Mouse (Mus musculus): ENCODE measurements at regions not wholly inside any gene's neighbourhood (a gene's known extent, or its start where the extent isn't known, plus 50 kb on each side); places are given as distances from the start of the nearest gene placed in this dataset.

DNA sequence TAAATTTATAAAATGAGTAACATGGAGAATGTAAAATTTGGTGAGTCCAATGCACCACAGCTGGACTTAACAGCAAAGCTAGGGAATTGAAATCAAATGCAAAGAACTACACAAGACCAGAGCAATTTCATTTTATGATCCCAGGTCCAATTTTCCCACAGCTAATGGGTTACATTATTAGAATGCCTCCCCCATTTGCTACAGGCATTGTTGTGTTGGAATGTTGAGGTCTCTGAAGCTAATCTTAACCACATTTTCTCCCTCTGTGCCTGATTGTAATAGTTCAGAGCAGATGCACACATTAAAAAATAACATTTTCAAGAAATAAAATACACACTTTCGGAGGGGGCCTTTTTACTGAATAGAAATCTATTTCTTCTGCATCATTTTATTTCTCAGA lies 254.3 kb downstream of the Rfpl4b start:
- H3K4me3 ChIP-seq, result no peak overlapping the region
- H3K36me3 ChIP-seq, result no peaks in the 10 kb centered on the region
- peaks cover 7% of the 10 kb centered on the region; the same call in 1 of the 2 replicates for H3K4me1 ChIP-seq
- no peak for DNase-seq (ENCODE audit: low spot score)
- no peaks in the 10 kb centered on the region for H3K9me3 ChIP-seq (replicated peaks)
- 76% methylated on average over 1 of the region's 1 CpGs for WGBS
- H3K27me3 ChIP-seq (ENCODE audit: low read depth, poor library complexity, severe bottlenecking), result no peaks in the 10 kb centered on the region
- peak overlapping the region; percentile 61; the same call in 1 of the 2 replicates for H3K27ac ChIP-seq

GRCm38 (mm10) chr10:38566361-38566760 lies 255.2 kb downstream of the Rfpl4b start:
- H3K36me3 ChIP-seq, result no peaks in the 10 kb centered on the region
- peaks cover 7% of the 10 kb centered on the region; the same call in 1 of the 2 replicates for H3K4me1 ChIP-seq
- 78% methylated on average over 1 of the region's 1 CpGs for WGBS
- peak overlapping the region; percentile 36; the same call in 1 of the 2 replicates for H3K27ac ChIP-seq
- no peaks in the 10 kb centered on the region for H3K27me3 ChIP-seq (ENCODE audit: low read depth, poor library complexity, severe bottlenecking)
- no peak overlapping the region for H3K4me3 ChIP-seq
- no peak for DNase-seq (ENCODE audit: low spot score)
- no peaks in the 10 kb centered on the region for H3K9me3 ChIP-seq (replicated peaks)

DNA sequence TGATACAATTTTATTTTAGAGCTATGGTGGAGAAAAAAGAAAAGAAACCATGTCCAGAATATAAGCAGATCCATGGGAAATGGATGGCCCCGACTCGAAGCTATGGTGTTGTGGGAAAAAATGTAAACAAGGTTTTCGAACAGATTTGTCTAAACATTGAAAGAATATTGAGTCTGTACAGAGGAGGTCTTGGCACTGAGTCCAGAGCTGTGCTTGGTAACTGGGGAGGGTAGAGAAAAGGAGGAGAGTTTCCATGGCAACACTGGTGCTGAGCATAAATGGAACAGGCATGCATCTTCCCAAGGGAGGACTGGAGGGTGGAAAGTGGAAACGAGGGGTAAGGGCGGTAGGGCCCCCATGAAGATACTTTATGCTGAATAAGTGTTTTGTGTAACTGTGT lies 266.5 kb downstream of the Rfpl4b start:
- no peak for DNase-seq (ENCODE audit: low spot score)
- no peak overlapping the region for H3K27ac ChIP-seq
- H3K4me3 ChIP-seq, result no peak overlapping the region
- WGBS, result 76% methylated on average over 5 of the region's 5 CpGs
- H3K27me3 ChIP-seq (ENCODE audit: low read depth, poor library complexity, severe bottlenecking), result no peaks in the 10 kb centered on the region
- no peaks in the 10 kb centered on the region for H3K9me3 ChIP-seq (replicated peaks)
- peaks cover 14% of the 10 kb centered on the region for H3K4me1 ChIP-seq
- no peaks in the 10 kb centered on the region for H3K36me3 ChIP-seq

DNA sequence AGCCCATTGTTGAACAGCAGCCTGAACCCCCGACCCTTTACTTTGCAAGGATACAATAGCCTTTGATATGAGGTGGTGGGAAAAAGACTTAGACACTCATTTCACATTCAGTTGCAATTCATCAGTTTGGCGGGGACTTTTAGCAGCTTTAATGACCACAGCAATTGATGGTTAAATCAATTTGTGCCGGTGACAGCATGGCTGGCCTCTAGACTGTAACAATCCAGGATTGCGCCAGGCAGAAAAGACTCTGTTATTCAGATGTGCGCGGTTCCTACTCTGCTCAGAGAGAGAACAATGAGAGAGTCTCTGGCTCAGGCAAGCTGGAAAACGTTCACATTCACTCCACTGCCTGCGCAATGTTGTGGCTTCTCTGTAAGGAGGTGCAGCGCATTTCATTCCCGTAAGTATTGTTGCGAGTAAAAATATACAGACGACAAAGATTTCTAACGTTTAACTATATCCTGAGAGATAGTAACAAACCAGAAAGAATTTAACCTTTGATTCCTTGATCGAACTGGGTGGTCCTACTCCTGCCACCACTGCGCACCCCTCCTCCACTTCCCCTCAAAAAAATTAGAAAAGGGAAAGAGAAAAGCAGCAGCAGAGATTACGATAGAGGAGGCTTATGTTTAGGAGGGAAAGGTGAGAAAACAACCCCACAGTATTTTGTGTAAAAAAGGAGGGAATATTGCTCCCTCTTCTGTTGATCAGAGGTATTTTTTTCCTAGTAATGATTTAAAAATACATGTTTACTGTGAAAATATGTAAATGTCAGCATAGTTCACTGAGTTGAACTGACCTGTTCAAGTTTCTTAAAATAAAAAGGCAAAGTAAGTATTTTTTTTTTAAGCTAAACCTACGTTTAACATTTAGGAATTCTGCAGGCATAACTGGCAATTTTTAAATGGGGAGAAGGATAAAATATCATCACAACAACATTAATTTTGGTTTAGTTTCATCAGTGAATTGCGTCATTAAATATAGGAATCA lies 267.6 kb downstream of the Rfpl4b start:
- DNase-seq (ENCODE audit: low spot score), result peak; percentile 55

GRCm38 (mm10) chr10:38553326-38553687 lies 268.3 kb downstream of the Rfpl4b start:
- Histone ChIP-seq H3K27me3 (ENCODE audit: low read depth, poor library complexity, severe bottlenecking) (no peaks in the 10 kb centered on the region), H3K36me3 (no peaks in the 10 kb centered on the region), H3K27ac (peak overlapping the region; percentile 83), H3K4me1 (peaks cover 14% of the 10 kb centered on the region), H3K9me3 (replicated peaks) (no peaks in the 10 kb centered on the region), H3K4me3 (peak overlapping the region; percentile 38; the same call in 1 of the 2 replicates)
- no peak for DNase-seq (ENCODE audit: low spot score)

More for the DNA sequence above, 267.6 kb downstream of the Rfpl4b start:
- Histone ChIP-seq H3K4me1 (peaks cover 14% of the 10 kb centered on the region), H3K27ac (peak overlapping the region; percentile 83), H3K27me3 (ENCODE audit: low read depth, poor library complexity, severe bottlenecking) (no peaks in the 10 kb centered on the region), H3K36me3 (no peaks in the 10 kb centered on the region), H3K4me3 (peak overlapping the region; percentile 38), H3K9me3 (replicated peaks) (no peaks in the 10 kb centered on the region)
- WGBS, result 22% methylated on average over 18 of the region's 18 CpGs

DNA sequence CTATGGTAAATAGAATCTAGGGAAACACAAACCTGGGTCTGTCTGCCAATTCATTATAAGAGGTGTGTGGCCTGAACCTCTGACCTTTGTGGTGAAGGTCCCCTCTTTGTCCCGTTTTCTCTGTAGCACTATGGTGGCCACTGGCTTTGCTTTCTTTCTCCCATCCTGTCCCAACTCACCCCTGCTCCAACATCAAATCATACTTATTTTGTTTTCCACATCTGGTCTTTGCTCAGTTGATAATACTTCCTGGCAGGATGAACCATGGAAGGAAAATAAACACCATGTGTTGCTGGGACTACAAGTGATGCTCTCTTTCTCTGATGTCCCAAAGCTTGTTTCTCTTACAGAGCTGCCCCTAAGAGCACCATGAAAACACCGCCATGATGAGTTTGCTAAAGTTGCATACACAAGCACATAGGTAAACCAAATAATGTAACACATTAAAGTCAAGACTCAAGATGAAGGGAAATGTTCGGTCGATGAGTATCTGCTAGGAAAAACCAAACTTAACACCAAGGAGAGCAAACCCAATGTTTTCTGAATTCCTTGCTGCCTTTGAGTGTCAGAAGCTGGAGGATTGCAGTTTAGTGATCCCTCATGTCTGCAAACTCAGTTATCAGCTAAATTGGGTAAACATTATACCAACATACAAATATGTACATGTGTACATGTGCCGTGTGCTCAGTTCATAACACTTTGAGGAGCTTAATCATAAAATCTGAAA lies 269.1 kb downstream of the Rfpl4b start:
- Histone ChIP-seq H3K4me3 (no peak overlapping the region), H3K36me3 (no peaks in the 10 kb centered on the region), H3K4me1 (peaks cover 14% of the 10 kb centered on the region), H3K27me3 (ENCODE audit: low read depth, poor library complexity, severe bottlenecking) (no peaks in the 10 kb centered on the region), H3K27ac (no peak overlapping the region), H3K9me3 (replicated peaks) (no peaks in the 10 kb centered on the region)
- 83% methylated on average over 5 of the region's 5 CpGs for WGBS
- no peak for DNase-seq (ENCODE audit: low spot score)

- Histone ChIP-seq H3K27ac (no peak overlapping the region), H3K27me3 (ENCODE audit: low read depth, poor library complexity, severe bottlenecking) (no peaks in the 10 kb centered on the region), H3K9me3 (replicated peaks) (no peaks in the 10 kb centered on the region), H3K4me3 (no peak overlapping the region), H3K36me3 (no peaks in the 10 kb centered on the region), H3K4me1 (no peaks in the 10 kb centered on the region)
- WGBS, result 96% methylated on average over 4 of the region's 4 CpGs
- DNase-seq (ENCODE audit: low spot score), result no peak
Observed at GRCm38 (mm10) chr10:38540031-38540430, 281.5 kb downstream of the Rfpl4b start.

DNA sequence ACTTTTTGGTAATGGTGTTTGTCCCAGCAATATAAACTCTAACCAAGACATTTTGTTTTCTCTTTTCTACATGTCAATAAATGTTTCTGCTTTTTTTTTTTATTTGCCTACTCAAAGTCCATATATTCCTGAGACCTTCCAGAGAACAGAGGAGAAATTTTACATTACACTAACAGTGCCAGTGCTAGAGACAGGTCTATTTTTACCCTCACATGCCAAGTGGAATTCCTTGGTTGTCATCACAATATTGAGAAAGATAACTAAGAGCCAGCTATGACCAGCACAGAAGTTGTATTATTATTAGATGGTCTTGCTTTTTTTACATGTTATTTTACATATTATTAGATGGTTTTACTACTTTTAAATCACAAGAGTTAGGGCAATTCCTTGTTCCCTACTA lies 282.8 kb downstream of the Rfpl4b start:
- Histone ChIP-seq H3K9me3 (replicated peaks) (no peaks in the 10 kb centered on the region), H3K4me3 (no peak overlapping the region), H3K36me3 (no peaks in the 10 kb centered on the region), H3K4me1 (no peaks in the 10 kb centered on the region), H3K27me3 (ENCODE audit: low read depth, poor library complexity, severe bottlenecking) (no peaks in the 10 kb centered on the region), H3K27ac (no peak overlapping the region)
- no peak for DNase-seq (ENCODE audit: low spot score)

GRCm38 (mm10) chr10:38516636-38517035 lies 304.9 kb downstream of the Rfpl4b start:
- H3K4me3 ChIP-seq, result no peak overlapping the region
- no peaks in the 10 kb centered on the region for H3K27me3 ChIP-seq (ENCODE audit: low read depth, poor library complexity, severe bottlenecking)
- 80% methylated on average over 2 of the region's 2 CpGs for WGBS
- no peak for DNase-seq (ENCODE audit: low spot score)
- no peaks in the 10 kb centered on the region for H3K9me3 ChIP-seq (replicated peaks)
- no peaks in the 10 kb centered on the region for H3K36me3 ChIP-seq
- H3K27ac ChIP-seq, result no peak overlapping the region
- H3K4me1 ChIP-seq, result no peaks in the 10 kb centered on the region
